Mouse (Mus musculus) WW6 (cell line): ENCODE measurements around the gene Ppp1r37.
"Not testable (repeated sequence)": the region's sequence is repeated elsewhere in the genome, so short reads cannot be mapped to it uniquely, and the experiment has no call there.

Experiments
- DNase-seq: peaks from one replicate; pipeline ENCODE4 v3.0.0-alpha.2; 2013; ENCODE audit warnings: low read depth, low spot score

Gene Ppp1r37

GRCm38 (mm10) chr7:19562643-19563410, at the start of gene Ppp1r37:
TSS of gene Ppp1r37 (minus strand) at chr7:19563076.
- no peak for DNase-seq

- no peak for DNase-seq
These were observed 48.1 kb upstream of the Ppp1r37 start for GRCm38 (mm10) chr7:19610969-19611368.

DNA sequence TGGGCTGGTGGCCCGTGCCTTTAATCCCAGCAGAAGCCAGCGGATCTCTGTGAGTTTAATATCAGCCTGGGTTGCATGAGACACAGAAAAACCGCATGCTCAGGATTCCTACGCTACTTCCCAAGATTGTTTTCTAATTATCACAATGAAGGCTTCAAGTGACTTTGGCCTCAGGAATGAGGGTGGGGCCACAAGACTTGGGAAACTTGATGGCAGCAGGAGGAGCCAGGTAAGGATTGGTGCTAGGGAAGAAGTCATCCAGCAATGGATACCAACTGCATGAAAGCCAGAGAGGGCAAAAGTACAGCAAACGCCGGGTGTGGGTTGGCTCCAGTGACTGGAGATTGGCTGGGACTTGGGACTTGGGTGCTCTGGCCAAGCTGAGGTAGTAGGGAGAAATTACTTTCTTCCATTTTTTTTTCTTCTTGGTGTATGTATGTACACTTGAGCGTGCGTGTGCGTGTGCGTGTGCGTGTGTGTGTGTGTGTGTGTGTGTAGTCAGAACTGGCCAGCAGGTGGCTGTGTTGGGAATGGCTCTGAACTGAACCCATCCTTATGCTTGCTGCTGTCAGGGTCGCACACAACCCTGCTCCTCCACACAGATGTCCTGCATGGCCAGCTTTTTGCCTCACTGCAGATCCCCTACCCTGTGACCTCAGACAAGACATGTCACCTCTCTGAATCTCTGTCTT, 46.9 kb upstream of the Ppp1r37 start:
- DNase-seq = no peak

- no peak for DNase-seq
These were observed 44.4 kb upstream of the Ppp1r37 start for GRCm38 (mm10) chr7:19607291-19607690.

- not testable (repeated sequence) for DNase-seq
These were observed 41.8 kb upstream of the Ppp1r37 start for GRCm38 (mm10) chr7:19604606-19605214.

DNA sequence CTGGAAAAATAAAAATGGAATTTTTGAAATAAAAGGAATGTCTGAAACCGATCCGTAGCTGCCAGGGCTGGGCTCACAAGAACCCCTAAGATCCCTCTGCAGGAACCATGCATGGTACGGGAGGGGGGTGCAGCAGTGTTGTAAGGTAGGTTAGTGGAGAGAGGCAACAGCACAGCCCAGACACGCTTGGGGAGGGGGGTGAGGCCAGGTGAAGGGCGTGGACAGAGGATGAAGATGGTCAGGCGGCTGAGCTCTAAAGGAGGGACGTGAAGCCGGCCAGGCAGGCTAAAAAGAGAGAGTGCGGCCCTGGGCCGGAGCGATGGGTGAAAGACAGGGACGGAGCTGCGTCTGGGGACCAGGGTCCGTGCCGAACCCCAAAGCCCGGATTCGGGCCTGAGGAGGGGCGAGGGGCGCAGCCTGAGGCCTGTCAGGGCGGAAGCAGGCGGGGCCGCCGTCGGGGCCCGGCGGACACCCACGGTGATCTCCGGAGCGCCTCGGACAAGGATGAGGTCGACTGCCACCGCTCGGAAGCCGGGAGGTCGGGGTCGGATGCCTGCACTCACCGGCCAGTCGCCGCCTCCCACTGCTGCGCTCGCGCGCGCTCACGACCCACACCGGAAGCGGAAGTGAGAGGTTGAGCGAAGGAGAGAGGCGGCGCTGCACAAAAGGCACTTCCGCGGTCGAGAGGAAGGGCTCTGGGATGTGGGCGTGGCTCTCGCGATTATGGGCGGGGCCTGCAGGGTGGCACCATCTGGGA, 41.2 kb upstream of the Ppp1r37 start, which contains the start of gene Clasrp:
Gene Clasrp (minus strand): TSS at position 638 of the 757 bp plus-strand sequence.
- peak; percentile 89 for DNase-seq

DNA sequence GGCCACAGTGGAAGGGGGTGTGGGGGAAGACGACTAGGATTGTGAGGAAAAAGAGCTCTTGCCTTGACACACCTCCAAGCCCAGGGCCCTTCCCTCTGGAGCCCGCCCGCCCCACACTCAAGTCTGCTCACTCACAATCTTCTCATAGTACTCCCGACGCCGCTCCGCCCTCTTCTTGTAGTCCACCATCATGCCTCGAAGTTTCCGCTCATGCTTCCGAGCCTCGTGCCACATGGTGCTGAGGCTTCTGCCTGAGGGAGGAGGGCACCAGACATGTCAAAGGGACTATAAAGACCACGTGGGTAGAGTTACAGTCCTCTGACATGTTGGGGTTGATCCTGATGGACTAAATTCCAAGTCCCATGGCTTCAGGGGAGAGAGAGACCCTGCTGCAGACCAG, 40.2 kb upstream of the Ppp1r37 start:
- DNase-seq = no peak

DNA sequence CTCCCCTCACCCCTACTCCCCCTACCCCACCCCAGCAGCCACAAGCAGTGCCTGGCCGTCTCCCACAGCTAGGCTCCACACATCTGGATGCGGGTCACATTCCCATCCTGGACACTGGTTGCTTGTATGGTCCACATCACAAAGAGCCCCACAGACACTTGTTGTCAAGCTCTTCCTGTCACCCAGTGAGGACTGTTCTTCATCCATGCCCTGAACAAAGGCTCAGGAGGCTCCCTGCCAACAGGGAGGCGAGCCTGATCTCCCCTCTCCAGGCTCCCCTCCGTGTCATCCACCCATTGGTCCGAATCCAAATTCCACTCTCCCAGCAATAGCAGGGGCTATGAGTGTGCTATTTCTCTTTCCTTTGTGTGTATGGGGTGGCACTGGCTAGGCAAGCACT, 37.7 kb upstream of the Ppp1r37 start:
- DNase-seq = no peak

DNA sequence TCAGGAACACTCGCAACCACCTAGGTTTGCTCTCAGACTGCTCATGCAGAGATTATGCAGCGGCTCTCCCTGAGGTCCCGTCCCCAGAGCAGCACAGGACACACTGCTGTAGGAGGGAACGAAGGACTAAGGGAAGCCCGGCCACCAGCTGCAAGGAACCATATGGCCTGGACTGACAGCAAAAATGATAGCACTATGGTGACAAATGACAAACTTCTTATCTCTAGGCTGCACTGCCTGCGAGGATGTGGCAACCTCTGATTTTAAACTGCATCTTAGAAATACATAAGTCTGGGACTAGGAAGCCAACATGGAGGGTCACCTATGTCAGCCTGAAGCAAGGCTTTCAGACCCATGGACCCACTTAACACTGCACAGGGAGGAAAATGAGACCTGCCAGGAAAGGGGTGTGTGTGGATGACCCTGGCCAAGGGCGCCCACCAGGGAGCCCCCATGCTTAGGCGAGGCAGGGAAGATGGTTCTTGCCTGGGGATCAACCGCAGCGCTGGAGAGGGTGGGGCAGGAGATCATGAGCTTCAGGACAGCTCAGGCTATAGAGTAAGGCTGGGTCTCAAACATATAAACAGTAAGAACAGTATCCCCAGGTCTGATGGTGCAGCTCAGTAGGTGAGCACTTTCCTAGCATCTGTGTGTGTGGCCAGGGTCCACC, 30.3 kb upstream of the Ppp1r37 start:
- no peak for DNase-seq

- DNase-seq = no peak
These were observed 27.0 kb upstream of the Ppp1r37 start for GRCm38 (mm10) chr7:19589917-19590316.

DNA sequence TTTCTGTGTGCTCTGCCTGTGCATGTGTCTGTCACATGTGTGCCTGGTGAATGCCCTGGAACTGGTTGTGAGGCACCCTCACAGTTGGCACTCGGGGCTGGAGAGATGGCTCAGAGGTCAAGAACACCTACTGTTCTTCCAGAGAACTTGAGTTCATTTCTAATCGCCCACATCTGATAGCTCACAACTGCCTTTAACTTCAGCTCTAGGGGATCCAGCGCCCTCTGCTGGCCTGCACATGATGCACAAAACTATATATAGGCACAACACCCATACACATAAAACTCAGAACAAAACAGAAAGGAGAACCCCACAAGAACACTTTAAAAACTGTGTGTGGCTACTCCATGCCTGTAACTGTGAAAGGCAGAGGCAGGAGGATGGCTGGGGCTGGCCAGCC, 26.3 kb upstream of the Ppp1r37 start:
- no peak for DNase-seq

DNA sequence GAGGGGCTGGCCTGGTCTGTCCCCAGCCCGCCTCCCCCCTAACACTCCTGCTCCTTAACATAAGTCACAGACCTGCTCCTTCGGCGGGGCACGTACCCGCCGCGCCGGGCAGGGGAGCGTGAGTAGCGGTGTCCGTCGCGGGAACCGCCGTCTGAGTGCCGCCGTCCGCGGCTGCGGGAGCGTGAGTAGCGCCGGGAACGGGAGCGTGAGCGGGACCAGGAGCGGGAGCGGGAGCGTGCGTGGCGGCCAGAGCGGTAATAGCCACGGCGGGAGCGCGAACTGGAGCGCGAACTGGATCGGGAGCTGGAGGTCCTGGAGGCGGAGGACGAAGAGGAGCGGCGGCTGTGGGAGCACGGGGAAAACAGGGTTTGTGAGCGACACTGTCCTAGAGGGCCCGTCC, 23.4 kb upstream of the Ppp1r37 start:
- DNase-seq = no peak

GRCm38 (mm10) chr7:19580634-19581033, 17.8 kb upstream of the Ppp1r37 start:
- DNase-seq = no peak

GRCm38 (mm10) chr7:19579751-19580150, 16.9 kb upstream of the Ppp1r37 start:
- no peak for DNase-seq

DNA sequence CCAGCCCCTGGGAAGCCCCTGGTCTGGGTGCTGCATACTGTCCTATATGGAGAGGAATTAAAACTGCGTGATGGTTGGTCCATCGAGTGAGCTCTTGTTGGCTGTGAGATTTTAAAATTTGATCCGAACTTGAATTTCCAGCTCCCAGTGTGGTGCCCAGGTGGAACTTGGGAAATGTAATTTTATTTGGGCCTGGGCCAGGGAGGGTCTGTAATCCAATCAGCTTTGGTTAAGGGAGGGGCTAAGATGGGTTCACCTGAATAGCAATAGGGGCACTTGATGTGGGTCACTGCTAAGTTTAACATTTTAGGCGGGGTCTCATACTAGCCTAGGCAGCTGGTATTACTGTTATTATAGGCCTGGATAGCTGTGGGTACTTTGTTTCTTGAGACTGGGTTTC, 15.6 kb upstream of the Ppp1r37 start:
- DNase-seq = no peak

GRCm38 (mm10) chr7:19577877-19578414, 15.1 kb upstream of the Ppp1r37 start:
- DNase-seq = no peak

GRCm38 (mm10) chr7:19577141-19577852, 14.4 kb upstream of the Ppp1r37 start, which contains the start of the genes Zfp296 and Gemin7:
TSS of gene Zfp296 (plus strand) at chr7:19577287.
TSS of gene Gemin7 (minus strand) at chr7:19577595.
- no peak for DNase-seq

GRCm38 (mm10) chr7:19575559-19575958, 12.7 kb upstream of the Ppp1r37 start:
- DNase-seq = no peak

DNA sequence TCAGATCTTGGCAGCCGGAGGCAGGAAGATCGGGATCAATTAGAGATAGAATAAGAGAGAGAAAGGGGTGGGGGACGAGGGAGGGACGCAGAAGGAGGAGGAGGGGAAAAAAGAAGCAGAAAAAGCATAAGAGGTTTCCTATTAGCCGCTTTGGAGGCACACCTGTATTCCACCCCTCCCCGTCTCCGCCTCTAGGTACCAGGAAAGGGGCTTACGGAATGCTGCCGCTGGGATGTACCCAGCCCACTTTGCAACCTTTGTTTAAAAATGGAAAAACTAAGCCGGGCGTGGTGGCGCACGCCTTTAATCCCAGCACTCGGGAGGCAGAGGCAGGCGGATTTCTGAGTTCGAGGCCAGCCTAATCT, 10.9 kb upstream of the Ppp1r37 start:
- DNase-seq = peak; percentile 61
